Mouse (Mus musculus) right cerebral cortex, adult 18-20 months (tissue): ENCODE data around the gene Nfkbil1.

Experiments
- DNase-seq: peaks from one replicate; pipeline ENCODE4 v3.0.0; 2022; ENCODE audit warnings: mixed read lengths

The Nfkbil1 gene

DNA sequence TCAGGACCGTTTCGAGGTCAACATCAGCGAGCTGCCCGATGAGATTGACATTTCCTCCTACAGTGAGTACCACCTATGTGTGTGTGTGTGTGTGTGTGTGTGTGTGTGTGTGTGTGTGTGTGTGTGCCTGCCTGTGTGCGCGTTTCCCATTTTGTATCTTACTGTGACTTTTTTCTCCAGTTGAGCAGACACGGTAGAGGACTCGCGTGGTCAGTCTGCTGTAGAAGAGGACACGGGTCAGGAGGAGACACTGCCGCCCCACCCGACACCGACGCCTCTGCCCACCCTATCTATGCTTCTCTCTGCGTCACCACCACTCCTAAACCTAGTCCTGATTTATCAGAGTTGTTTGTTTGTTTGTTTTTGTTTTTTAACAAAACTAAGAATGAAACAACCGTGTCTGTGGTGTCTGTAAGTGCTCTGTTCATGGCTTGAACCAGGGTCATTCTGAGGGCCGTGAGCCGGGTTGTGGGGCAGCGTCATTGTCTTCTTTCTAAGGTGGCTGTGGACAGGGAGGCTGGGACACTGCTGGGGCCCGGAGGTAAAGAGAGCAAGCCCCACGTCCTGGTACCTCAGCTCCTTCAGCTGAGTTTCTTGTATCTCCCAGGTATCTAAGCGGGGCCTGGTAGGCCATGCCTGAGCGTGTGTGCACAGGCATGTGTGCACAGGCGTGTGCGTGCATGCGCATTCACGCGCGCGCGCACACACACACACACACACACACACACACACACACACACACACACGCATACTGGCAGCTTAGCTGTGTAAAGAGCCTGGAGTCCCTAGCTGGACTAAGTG, 17.9 kb upstream of the Nfkbil1 start:
- no peak for DNase-seq

DNA sequence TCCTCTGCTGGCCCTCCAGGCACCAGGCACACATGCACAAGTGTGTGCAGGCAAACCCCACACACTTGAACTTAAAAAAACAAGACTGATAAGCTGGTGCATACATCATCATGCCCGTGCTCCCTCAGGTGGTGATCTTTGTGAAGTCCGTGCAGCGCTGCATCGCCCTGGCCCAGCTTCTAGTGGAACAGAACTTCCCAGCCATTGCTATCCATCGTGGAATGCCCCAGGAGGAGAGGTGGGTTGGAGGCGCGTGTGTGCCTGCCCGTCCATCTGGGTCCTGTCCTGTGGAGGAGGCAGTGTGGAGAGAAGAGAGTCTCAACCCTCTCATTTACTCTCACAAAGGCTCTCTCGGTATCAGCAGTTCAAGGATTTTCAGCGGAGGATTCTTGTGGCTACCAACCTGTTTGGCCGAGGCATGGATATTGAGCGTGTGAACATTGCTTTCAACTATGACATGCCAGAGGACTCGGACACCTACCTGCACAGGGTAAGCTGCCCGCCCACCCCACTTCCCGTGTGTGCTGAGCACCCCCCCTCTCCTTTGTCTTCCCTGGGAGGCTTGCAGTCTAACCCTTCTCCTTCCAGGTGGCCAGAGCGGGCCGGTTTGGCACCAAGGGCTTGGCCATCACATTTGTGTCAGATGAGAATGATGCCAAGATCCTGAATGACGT, 17.2 kb upstream of the Nfkbil1 start:
- no peak for DNase-seq

DNA sequence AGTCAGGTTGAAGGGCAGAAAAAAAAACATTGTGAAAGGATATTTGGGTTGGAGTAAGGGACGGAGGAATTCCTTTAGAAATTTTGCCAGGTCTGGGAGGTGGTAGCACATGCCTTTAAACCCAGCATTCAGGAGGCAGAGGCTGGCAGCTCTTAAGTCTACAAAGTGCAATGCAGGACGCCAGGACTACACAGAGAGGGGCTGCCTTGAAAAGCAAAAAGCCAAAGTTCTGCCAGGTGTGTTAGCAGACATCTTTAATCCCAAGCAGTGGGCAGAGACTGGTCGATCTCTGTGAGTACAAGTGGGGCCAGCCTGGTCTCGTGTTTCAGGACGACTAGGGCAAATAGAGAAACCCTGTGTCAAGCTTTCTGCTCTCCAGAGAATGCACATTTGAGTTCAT, 16.4 kb upstream of the Nfkbil1 start:
- no peak for DNase-seq

DNA sequence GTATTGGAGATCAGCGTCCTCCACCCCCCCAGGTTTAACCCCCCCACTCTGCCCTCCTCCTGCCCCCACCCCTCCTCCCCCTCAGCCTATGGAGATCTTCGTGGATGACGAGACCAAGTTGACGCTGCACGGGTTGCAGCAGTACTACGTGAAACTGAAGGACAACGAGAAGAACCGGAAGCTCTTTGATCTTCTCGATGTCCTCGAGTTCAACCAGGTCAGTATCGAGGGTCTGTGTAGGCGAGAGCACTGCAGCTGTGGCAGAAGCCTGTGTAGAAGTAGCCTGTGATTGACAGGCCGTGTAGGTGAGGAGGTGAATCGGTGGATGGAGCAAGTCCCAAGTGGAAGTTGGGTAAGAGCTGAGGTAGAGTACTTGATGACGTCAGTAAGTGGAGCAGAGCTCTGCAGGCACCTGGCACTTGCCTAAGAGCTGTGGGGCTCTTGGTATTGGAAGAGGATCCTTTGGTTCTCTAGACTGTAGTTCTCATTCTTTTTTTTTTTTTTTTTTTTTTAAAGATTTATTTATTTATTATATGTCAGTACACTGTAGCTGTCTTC, 15.6 kb upstream of the Nfkbil1 start:
- no peak for DNase-seq

DNA sequence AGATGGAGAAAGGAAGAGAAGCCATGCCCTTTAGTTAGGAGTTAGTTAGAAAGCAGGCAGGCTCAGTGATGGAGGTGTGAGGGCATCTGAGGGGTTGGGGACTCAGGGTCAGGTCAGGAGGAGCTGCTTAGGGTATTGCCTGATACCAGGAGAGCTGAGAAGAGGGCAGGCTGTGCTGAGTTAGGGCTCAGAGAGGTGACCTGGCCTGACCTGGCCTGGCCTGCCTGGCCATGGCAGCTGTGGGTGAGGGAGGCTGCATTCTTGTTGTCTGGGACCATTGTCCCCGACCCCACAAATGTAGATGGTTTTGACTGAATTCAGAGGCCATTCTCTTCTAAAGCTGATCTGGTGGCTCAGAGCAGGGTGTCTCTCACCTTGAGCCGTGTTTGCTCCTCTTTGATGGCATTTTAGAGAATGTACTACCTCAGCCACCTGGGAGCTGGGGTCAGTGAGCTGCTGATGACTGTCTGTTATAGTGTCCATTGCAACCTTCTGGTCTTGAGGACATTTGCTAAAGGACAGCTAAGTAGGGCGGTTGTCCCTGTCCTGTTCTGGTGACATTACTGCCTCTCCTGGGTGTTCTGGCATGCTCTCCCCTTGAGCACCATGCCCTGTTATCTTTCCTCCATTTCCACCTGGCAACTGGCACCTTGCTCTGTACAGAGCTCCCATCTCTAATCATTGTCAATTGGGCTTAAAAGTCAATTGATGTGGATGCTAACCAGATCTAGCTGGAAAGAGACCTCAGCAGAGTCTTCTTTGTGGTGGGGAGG, 14.9 kb upstream of the Nfkbil1 start:
- DNase-seq, result no peak

DNA sequence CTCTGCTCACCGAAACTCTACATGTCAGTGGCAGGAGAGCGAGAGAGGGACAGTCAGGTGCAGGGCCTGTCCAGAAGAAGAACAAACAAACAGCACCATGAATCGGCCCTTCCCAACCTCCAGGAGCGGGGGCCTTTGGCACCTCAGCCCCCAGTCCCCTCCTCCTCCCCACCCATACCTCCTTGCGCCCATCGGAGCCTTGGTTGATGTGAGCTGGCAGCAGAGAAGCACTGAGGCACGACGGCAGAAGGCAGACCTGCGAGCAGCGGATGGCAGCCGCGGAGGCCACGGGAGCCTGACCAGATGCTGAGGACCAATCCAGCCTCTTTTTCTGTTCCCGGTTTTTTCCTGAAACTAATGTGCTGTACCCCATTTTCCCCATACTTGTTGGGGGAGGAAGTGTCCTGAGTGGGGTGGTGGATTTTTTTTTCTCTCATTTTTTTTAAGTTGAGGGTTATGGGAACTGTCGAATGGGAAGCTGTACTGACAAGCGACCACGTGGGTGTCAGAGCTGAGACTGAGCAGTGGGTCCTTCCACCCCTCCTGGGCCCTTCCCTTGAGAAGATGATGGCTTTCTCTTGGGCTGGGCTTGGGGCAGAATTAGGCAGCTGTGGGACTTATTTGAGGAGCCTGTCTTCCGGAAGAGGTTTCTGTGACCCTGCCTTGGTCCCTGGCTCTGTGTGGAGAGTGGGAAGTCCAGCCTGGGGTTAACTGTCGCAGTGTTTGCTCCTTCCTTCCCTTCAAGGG, 14.0 kb upstream of the Nfkbil1 start:
- no peak for DNase-seq

DNA sequence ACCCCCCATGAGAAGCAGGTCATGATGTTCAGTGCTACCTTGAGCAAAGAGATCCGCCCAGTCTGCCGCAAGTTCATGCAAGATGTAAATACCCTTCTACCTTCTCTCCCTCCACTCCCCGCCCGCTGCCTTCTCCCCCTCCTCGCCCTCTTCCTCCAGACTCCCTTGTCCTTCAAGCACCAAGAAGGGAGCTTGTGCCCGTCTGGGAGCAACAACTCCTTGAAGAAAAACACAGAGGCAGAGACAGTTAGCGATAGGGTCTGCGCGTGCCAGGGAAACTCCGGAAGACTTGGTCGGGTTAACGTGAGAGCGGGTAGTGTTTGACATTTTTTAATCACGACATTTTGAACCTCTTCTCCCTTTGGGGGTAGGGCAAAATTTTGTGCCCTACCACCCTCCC, 13.4 kb upstream of the Nfkbil1 start:
- no peak for DNase-seq

DNA sequence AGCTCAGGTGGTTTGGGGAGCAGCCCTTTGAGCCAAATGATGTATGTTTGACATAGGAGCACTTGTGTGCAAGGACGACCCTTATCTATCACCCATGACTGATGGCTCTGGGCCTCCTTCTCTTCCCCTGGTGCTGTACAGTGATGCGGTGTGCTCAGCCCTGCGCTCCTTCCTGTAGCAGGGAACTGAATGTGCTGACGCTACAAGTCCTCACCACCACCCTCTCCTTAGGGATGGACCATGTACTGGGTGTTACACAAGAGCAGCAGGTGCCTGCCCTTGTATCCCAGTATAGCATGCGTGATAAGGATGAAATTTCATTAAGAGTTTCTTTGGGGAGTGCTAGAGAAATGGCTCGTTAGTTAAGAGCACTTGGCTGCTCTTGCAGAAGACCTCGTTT, 11.6 kb upstream of the Nfkbil1 start:
- no peak for DNase-seq

DNA sequence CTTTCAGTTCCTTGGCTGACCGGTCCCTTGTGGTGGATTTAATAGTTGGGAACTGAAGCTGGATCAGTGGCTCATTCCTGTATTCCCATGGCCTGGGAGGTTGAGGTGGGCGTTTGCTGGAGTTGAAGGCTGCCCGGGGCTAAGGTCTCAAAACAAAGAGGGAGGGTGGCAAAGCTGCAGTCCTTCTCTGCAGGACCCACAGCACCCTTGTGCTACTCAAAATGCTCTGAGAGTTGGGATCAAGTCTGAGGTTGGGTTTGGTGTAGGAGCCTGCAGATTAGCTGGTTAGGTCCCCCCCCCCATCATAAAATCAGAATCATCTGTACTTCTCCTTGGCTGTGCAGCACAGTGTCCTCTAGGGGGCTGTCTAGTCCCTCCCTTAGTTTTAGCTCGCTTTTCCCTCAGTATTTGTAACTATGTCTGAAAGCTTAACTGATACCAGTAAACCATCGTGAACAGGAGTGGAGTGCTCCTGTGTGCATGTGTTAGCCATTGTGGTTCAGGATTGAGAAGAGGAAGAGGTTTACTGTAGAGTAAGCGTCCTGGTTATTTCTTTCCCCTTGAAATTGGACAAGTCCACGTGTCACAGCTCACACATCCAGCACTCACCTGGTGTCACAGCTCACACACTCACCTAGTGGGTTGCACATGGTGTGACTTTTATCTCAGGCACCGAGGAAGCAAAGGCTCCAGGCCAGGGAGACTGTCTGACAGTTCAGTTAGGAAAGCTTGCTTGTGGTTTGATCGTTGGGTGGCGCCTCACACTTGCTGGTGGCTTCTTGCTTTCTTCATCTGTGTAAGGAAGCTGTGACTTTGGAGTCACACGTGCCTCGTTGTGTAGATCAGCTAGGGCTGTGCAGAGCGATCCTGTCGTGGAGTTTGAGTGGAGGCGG, 10.4 kb upstream of the Nfkbil1 start:
- no peak for DNase-seq

DNA sequence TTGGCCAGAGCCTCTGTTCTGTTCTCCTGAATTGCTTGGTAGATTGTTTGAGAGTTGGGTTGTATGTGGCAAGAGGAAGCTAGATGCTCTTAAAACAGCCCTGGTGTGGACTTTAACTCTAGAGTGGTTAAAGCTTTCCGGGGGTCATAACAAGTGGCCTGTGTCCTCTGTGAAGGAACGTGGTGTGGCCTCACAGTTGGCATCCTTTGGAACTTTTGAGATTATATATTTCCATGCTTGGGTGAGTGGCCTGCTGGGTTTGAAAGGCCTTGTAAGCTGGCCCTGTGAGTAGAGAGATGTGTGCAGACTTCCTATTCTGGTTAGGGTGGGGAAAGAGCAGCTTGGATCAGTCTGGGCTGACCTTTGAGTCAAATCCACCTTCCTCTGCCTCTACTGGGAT, 9.4 kb upstream of the Nfkbil1 start:
- no peak for DNase-seq

DNA sequence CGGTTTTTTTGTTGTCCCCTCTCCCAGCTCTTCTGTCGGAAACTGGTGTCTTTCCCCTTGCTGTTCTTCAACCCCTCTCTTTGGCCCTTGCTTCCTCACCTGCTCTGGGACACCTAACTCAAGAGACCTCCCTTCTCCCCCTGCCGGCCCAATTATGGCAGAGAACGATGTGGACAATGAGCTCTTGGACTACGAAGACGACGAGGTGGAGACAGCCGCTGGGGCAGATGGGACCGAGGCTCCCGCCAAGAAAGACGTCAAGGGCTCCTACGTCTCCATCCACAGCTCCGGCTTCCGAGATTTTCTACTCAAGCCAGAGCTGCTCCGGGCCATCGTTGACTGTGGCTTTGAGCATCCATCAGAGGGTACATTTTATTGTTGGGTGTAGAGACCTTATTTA, 7.5 kb upstream of the Nfkbil1 start:
- DNase-seq, result peak; percentile 60

DNA sequence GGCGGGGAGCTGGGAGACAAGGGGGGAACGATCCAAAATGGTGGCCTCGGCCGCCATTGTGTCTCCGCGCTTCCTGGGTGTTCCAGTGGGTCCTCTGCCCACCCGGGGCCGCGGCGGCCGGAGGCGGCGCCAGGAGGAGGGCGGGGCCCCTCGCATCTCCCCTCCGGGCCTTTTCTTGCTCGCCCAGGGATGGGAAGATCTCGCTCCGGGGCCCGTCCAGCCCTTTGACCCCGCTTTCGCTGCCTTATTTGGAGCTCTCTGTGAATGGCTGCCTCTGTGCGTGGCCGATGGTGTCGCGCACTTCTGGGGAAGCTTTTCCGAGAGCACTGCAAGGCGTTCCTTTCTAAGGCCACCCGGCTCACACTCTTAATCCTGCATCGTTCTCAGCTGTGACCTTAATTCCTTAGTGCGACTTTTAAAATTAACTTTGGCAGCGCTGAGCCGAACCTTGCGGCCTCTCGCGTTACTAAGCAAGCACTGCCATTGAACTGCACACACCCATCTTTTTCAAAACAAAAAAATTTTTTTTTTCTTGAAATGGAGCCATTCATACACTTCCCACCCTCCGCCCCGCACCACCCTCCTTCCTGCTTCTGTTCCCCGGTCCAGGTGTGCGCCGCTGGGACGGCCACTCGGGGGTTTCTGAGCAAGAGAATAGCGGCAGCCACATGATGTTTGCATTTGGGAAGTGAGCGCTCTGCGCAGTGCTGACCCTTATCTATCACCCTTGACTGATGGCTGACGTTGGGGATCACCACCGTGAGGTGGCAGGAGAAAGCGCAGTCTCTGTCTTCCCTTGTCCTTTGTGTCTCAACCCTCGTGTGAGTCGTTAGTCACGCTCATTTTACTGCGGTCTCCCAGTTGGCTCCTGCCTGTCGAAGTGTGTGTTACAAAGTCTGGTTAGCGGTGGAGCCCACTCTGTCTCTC, 6.7 kb upstream of the Nfkbil1 start:
- DNase-seq, result no peak

DNA sequence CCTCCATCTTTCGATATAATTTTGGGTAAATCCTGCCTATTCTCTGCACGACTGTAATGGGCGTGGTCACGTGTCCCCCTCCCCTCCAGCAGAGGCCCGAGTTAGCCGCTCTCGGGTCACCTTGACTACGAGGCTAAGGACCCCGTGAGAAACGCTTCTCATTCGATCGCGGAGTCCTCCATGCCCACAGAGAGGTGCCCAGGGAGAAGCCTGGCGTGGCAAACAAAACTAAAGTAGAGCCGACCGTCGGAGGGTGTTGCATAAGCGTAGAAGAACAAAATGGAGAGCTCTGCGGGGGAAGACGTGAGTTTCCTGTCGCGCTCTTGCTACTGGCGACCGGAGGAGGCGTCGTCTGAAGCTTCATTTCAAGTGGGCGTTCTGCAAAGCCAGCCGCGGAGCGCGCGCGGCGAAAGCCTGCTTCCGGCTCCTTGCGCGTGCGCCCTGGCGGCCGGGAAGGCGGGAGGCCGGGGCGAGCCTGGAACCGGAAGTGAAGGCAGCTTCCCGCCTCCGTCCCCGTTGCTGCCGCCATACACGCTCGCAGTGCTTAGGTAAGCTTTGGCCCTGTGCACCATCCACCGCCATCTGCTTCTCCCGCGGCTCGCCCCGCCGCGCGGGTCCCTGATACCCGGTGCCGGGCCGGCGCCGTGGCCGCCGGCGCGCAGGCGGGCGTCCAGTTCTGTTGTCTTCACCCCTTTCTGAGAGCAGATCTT, 5.9 kb upstream of the Nfkbil1 start, which contains the start of gene Ddx39b:
Gene Ddx39b (plus strand): TSS at position 442 of the 710 bp plus-strand sequence.
- peak; percentile 97 for DNase-seq

DNA sequence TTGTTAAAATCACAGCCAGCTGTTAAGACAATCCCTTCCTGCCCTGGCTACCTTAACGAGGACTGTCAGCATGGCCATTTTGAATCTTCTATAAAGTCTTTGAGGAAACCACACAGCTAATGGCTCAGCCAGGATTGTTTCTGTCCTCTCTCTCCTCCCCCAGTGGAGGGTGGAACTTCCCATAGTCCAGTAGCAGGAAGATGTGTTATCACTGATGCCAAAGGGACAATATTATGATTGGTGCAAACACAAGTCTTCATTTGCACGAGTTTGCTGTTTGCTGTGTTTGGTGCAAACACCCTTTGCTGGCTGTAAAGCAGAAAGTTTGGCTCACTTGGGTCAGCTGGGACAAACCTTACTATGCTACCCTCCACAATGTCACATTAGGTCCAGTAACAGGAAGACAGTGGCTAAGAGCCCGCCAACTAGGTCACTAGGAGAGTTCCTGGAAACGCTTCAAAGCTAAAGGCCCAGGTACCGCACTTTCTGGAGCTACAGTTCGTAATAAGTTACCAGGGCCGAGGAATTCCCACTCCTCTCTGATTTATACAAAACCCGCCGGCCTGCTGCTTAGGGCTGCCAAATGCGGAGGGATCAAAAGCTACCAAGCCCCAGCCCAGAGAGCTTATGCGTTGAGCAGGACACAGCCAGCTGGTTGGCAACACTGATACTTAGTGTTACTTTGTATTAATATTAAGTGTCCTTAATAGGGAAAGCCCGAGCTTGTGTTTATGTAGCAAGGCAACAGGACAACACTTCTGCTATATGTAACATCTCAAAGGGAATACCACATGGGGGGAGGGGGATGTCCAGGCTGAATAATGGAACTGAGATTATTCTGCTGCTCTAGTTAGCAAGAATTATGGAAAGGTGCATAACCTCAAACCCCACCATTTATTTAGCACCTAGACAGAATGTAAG, 5.1 kb upstream of the Nfkbil1 start:
- DNase-seq, result no peak

DNA sequence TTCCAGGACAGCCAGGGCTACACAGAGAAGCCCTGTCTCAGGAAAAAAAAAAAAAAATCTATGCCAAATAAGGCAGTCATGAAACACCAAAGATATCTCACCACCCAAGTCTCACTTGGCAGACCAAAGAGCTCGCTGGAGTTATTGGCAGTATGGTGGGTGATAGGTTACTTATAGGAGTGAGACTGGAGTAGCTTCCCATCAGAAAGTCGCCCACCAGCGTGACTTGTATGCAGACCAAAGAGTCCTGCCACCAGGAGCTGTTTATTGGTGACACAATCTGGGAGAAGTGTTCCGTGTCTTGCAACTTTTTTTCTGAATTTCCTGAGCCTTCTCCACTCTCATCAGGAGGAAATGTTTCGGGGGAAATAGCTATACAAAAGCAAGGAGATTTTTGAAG, 4.1 kb upstream of the Nfkbil1 start:
- no peak for DNase-seq

DNA sequence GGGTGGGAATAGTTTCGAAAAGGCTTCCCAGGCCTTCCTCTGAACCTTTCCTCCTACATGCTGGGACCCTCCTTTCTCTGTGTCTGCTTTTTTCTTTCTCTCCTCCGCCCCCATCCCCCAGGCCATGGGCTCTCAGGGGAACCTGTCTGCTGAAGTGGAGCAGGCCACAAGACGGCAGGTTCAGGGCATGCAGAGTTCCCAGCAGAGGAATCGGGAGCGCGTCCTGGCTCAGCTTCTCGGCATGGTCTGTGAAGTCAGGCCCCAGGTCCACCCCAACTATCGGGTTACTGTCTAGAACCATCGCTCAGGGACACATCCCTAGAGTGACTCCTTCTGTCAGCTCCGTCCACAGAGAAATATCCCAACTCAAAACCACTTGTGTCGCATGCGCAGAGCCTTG, 1.9 kb upstream of the Nfkbil1 start:
- DNase-seq, result no peak

DNA sequence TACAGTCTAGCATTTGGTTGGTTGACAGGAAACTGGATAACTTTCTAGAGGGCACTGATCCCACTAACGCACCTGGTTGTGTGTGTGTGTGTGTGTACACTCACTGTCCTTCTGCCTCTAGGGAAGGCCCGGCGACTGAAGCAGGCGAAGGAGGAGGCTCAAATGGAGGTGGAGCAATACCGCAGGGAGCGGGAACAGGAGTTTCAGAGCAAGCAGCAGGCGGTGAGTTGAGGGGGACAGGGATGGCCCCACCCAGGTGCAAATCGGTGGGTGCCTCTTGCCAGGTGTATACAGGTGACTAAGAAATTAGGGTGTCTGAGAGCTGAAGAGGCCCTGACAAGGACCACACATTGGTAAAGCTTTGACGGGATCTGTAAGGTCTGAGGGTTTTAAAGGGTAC, 1.4 kb upstream of the Nfkbil1 start:
- no peak for DNase-seq

DNA sequence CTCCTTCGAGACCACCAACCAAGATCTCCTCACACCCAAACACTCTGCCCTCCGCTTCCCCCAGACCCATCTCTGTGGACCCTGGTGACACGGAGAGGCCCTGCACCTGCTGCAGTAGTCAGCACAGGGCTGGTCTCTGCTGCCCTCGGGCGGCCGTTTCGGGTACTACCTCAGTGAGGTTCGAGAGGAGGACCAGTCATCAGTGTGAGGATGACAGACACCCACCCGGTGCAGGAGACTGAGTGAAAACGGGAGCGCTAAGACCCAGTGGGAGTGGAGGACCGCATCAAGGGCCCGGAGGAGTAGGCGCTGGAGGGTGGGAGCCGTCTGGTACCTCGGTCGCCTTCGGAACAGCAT, 776 bp upstream of the Nfkbil1 start:
- peak; percentile 98 for DNase-seq

DNA sequence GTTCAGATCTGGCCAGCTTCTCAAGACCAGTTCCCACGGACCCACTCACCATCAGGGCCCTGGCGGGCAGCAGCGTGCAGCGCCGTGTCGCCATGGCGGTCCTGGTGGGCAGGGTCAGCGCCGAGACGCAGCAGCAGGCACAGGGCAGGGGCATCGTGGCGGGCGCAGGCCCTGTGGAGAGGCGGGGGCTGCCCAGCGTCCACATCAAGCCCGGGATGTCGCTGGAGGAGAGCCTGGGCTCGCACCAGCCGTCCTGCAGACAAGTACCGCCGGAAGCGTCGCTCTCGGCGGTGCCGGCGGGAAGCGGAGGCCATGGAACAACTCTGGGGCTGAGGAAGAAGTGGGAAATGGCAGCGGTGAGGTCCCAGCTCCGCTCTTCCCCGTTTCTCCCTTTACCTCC, 689 bp downstream of the Nfkbil1 start:
- DNase-seq, result no peak
